Mouse (Mus musculus) olfactory bulb, adult 2 months (tissue): ENCODE results near the gene Rnasel.

Source experiments
- CTCF ChIP-seq: fragments of 200-500 bp; IDR thresholded peaks from 2 replicates; pipeline ENCODE4 v1.5.1; 2012; ENCODE audit warnings: low read depth, mild to moderate bottlenecking, low read length, moderate library complexity; ENCODE audit not compliant: insufficient read depth
- POLR2A ChIP-seq: fragments of 200-500 bp; IDR thresholded peaks from 2 replicates; pipeline ENCODE4 v1.6.1; 2012; ENCODE audit warnings: mild to moderate bottlenecking, low read depth, low read length, moderate library complexity; ENCODE audit not compliant: insufficient read depth

GRCm38 (mm10) chr1:153711544-153712262 is 37.5 kb upstream of the Rnasel start:
- TF ChIP-seq CTCF (no peak), POLR2A (no peak)
